Mouse (Mus musculus): ENCODE data around the gene Faap20. TPM values are rescaled to one million over a fixed set of nuclear protein-coding genes. Genes with fewer than 3 reads are reported as not detected.

Faap20 gene
- polyA plus RNA-seq, 1 experiment: 40.4 TPM

DNA sequence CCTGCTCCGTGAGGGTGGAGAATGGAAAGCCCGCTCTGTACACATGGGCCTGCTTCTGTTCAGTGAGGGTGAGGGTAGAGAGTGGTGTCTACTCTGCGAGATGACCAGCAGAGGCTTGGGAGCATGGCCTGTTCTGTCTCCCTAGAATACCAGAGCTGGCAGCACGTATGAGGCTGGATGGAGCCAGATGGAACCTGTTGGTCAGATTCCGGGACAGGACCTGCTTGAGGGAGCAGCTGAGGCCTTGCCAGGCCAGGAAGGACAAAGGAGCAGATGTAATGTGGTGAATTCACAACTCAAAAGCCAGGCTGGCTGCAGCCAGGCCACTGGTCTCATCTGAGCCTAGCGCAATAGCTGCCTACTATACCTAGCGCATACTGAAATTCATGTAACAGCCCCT is 40.4 kb downstream of the Faap20 start:
- H3K36me3 ChIP-seq (ENCODE audit: control insufficient read depth, insufficient read depth): no peaks in the 10 kb centered on the region
- no peak overlapping the region for H3ac ChIP-seq (ENCODE audit: control insufficient read depth, insufficient read length)

DNA sequence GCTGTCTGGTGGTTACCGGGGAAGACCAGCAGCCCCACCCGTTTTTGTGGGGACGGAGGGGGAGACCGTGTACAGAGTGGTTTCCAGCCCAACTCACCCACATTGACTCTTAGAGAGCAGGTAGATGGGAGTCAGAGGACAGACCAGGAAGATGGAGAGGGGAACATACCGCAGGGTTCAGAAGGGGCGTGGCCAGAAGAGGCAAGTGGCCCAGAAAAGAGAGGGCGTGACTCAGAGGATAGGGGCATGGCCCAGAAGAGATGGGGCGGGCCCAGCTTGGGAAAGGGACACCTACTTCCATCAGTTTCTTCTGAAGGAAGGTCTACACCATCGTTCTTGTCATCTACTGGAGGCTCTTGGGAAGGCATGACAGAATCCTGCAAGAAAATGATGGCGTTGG is 43.3 kb downstream of the Faap20 start:
- Histone ChIP-seq H3K79me2 (ENCODE audit: control insufficient read depth, insufficient read depth) (no peaks in the 10 kb centered on the region), H3K4me3 (no peak overlapping the region), H3K4me2 (ENCODE audit: low read depth) (no peak overlapping the region), H3K36me3 (ENCODE audit: control insufficient read depth, insufficient read depth) (no peaks in the 10 kb centered on the region), H3K27me3 (ENCODE audit: control insufficient read depth, insufficient read depth, insufficient read length) (no peaks in the 10 kb centered on the region), H3ac (ENCODE audit: control insufficient read depth, insufficient read length) (no peak overlapping the region)
- TF ChIP-seq USF1 (IDR thresholded peaks at IDR 0.05; ENCODE audit: low read depth) (no peak), TCF3 (IDR thresholded peaks at IDR 0.05; ENCODE audit: insufficient read length, low read depth) (no peak), MYOD1 (IDR thresholded peaks at IDR 0.05; ENCODE audit: control insufficient read depth in 1 of 3, insufficient read length in 2 of 3, low read depth in 2 of 3) (no peak), MYOG (IDR thresholded peaks at IDR 0.05; ENCODE audit: control insufficient read depth in 1 of 3, insufficient read depth in 1 of 3, insufficient read length in 2 of 3, low read depth in 2 of 3) (no peak), TCF12 (IDR thresholded peaks at IDR 0.05; ENCODE audit: insufficient read depth, poor library complexity, severe bottlenecking) (no peak), E2F4 (IDR thresholded peaks at IDR 0.05; ENCODE audit: insufficient read depth) (no peak), POLR2A (IDR thresholded peaks at IDR 0.05; ENCODE audit: insufficient read length, low read depth) (no peak), SRF (IDR thresholded peaks at IDR 0.05; ENCODE audit: control insufficient read depth, insufficient read length, low read depth) (no peak), MAX (IDR thresholded peaks at IDR 0.05; ENCODE audit: low read depth) (no peak), POLR2AphosphoS2 (IDR thresholded peaks at IDR 0.05; ENCODE audit: insufficient read length, low read depth) (no peak), REST (IDR thresholded peaks at IDR 0.05; ENCODE audit: insufficient read depth, insufficient read length) (no peak), CEBPB (IDR thresholded peaks at IDR 0.05; ENCODE audit: insufficient read depth, poor library complexity, severe bottlenecking) (no peak)

More for the DNA sequence above, 40.4 kb downstream of the Faap20 start:
- Histone ChIP-seq H3K4me2 (ENCODE audit: low read depth) (no peak overlapping the region), H3K4me3 (no peak overlapping the region), H3K79me2 (ENCODE audit: control insufficient read depth, insufficient read depth) (no peaks in the 10 kb centered on the region), H3K27me3 (ENCODE audit: control insufficient read depth, insufficient read depth, insufficient read length) (no peaks in the 10 kb centered on the region)
- TF ChIP-seq TCF3 (IDR thresholded peaks at IDR 0.05; ENCODE audit: insufficient read length, low read depth) (no peak), REST (IDR thresholded peaks at IDR 0.05; ENCODE audit: insufficient read depth, insufficient read length) (no peak), MAX (IDR thresholded peaks at IDR 0.05; ENCODE audit: low read depth) (no peak)

GRCm38 (mm10) chr4:155294381-155294780 is 44.8 kb downstream of the Faap20 start:
- no peaks in the 10 kb centered on the region for H3K27me3 ChIP-seq (ENCODE audit: control insufficient read depth, insufficient read depth, insufficient read length)
- H3K79me2 ChIP-seq (ENCODE audit: control insufficient read depth, insufficient read depth): no peaks in the 10 kb centered on the region
- TF ChIP-seq E2F4 (IDR thresholded peaks at IDR 0.05; ENCODE audit: insufficient read depth): no peak
- TF ChIP-seq USF1 (IDR thresholded peaks at IDR 0.05; ENCODE audit: low read depth): no peak
- TF ChIP-seq MAX (IDR thresholded peaks at IDR 0.05; ENCODE audit: low read depth): no peak
- TF ChIP-seq POLR2AphosphoS2 (IDR thresholded peaks at IDR 0.05; ENCODE audit: insufficient read length, low read depth): no peak
- TF ChIP-seq MYOD1 (IDR thresholded peaks at IDR 0.05; ENCODE audit: control insufficient read depth in 1 of 3, insufficient read length in 2 of 3, low read depth in 2 of 3): no peak
- no peak for TF ChIP-seq REST (IDR thresholded peaks at IDR 0.05; ENCODE audit: insufficient read depth, insufficient read length)
- no peak for TF ChIP-seq POLR2A (IDR thresholded peaks at IDR 0.05; ENCODE audit: insufficient read length, low read depth)
- TF ChIP-seq SRF (IDR thresholded peaks at IDR 0.05; ENCODE audit: control insufficient read depth, insufficient read length, low read depth): no peak
- no peak for TF ChIP-seq MYOG (IDR thresholded peaks at IDR 0.05; ENCODE audit: control insufficient read depth in 1 of 3, insufficient read depth in 1 of 3, insufficient read length in 2 of 3, low read depth in 2 of 3)
- no peak for TF ChIP-seq TCF12 (IDR thresholded peaks at IDR 0.05; ENCODE audit: insufficient read depth, poor library complexity, severe bottlenecking)
- no peak for TF ChIP-seq TCF3 (IDR thresholded peaks at IDR 0.05; ENCODE audit: insufficient read length, low read depth)
- TF ChIP-seq CEBPB (IDR thresholded peaks at IDR 0.05; ENCODE audit: insufficient read depth, poor library complexity, severe bottlenecking): no peak
- H3K36me3 ChIP-seq (ENCODE audit: control insufficient read depth, insufficient read depth): no peaks in the 10 kb centered on the region
- H3K4me3 ChIP-seq: no peak overlapping the region
- no peak overlapping the region for H3ac ChIP-seq (ENCODE audit: control insufficient read depth, insufficient read length)
- no peak overlapping the region for H3K4me2 ChIP-seq (ENCODE audit: low read depth)

DNA sequence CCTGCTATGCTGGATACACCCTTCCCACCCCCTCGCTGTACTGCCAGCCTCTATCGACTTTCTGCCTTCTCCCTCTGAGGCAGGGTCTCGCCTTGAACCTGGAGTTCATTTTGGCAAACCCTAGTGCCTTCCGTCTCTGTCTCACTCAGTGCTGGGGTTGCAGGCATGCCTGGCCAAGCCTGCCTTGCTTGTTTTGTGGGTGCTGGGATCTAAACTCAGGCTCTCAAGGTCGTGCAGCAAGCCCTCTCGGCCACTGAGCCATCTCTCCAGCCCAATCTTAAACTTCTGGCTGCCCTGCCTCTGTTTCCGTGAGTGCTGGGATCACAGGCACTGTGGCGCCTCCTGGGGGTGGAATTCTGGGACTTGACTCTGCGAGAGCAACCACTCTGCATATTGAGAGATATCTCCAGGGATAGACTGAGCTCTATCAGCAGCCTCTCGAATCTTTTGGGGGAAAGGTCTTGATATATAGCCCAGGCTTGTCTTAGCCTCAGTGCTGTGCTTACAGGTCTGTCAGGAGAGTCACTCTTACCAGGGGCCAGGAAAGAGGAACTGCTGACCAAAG is 45.5 kb downstream of the Faap20 start:
- no peaks in the 10 kb centered on the region for H3K79me2 ChIP-seq (ENCODE audit: control insufficient read depth, insufficient read depth)
- no peaks in the 10 kb centered on the region for H3K36me3 ChIP-seq (ENCODE audit: control insufficient read depth, insufficient read depth)
- TF ChIP-seq SRF (IDR thresholded peaks at IDR 0.05; ENCODE audit: control insufficient read depth, insufficient read length, low read depth): no peak
- no peak for TF ChIP-seq MAX (IDR thresholded peaks at IDR 0.05; ENCODE audit: low read depth)
- no peak for TF ChIP-seq USF1 (IDR thresholded peaks at IDR 0.05; ENCODE audit: low read depth)
- TF ChIP-seq CEBPB (IDR thresholded peaks at IDR 0.05; ENCODE audit: insufficient read depth, poor library complexity, severe bottlenecking): no peak
- TF ChIP-seq E2F4 (IDR thresholded peaks at IDR 0.05; ENCODE audit: insufficient read depth): no peak
- no peak for TF ChIP-seq POLR2AphosphoS2 (IDR thresholded peaks at IDR 0.05; ENCODE audit: insufficient read length, low read depth)
- TF ChIP-seq TCF12 (IDR thresholded peaks at IDR 0.05; ENCODE audit: insufficient read depth, poor library complexity, severe bottlenecking): no peak
- no peak for TF ChIP-seq TCF3 (IDR thresholded peaks at IDR 0.05; ENCODE audit: insufficient read length, low read depth)
- TF ChIP-seq MYOG (IDR thresholded peaks at IDR 0.05; ENCODE audit: control insufficient read depth in 1 of 3, insufficient read depth in 1 of 3, insufficient read length in 2 of 3, low read depth in 2 of 3): no peak
- no peak for TF ChIP-seq MYOD1 (IDR thresholded peaks at IDR 0.05; ENCODE audit: control insufficient read depth in 1 of 3, insufficient read length in 2 of 3, low read depth in 2 of 3)
- TF ChIP-seq REST (IDR thresholded peaks at IDR 0.05; ENCODE audit: insufficient read depth, insufficient read length): no peak
- no peak for TF ChIP-seq POLR2A (IDR thresholded peaks at IDR 0.05; ENCODE audit: insufficient read length, low read depth)
- no peak overlapping the region for H3K4me2 ChIP-seq (ENCODE audit: low read depth)
- H3K4me3 ChIP-seq: no peak overlapping the region
- no peak overlapping the region for H3ac ChIP-seq (ENCODE audit: control insufficient read depth, insufficient read length)
- no peaks in the 10 kb centered on the region for H3K27me3 ChIP-seq (ENCODE audit: control insufficient read depth, insufficient read depth, insufficient read length)

DNA sequence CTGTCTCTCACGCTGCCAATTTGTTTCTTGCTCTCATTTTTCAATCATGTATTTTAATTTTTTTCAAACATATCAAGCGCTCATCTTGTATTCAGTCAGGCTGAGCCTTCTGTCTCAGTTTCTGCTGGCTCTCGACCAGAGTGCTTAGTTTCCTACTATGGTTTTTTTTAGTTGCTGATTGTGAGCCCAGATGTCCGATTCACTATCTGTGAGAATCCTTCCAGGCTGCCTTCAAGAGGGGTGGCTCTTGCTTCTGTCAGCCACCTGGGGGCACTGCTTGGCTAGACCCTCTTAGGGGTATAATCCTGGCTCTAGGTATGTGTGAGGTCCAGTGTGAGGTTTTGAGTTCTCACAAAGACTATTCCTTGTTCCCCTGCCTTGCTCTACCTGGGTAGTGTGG is 46.4 kb downstream of the Faap20 start:
- no peaks in the 10 kb centered on the region for H3K27me3 ChIP-seq (ENCODE audit: control insufficient read depth, insufficient read depth, insufficient read length)
- H3K79me2 ChIP-seq (ENCODE audit: control insufficient read depth, insufficient read depth): no peaks in the 10 kb centered on the region
- no peak overlapping the region for H3K4me3 ChIP-seq
- TF ChIP-seq USF1 (IDR thresholded peaks at IDR 0.05; ENCODE audit: low read depth) (no peak), E2F4 (IDR thresholded peaks at IDR 0.05; ENCODE audit: insufficient read depth) (no peak), POLR2AphosphoS2 (IDR thresholded peaks at IDR 0.05; ENCODE audit: insufficient read length, low read depth) (no peak), MYOG (IDR thresholded peaks at IDR 0.05; ENCODE audit: control insufficient read depth in 1 of 3, insufficient read depth in 1 of 3, insufficient read length in 2 of 3, low read depth in 2 of 3) (no peak), REST (IDR thresholded peaks at IDR 0.05; ENCODE audit: insufficient read depth, insufficient read length) (no peak), POLR2A (IDR thresholded peaks at IDR 0.05; ENCODE audit: insufficient read length, low read depth) (no peak), MAX (IDR thresholded peaks at IDR 0.05; ENCODE audit: low read depth) (no peak), TCF12 (IDR thresholded peaks at IDR 0.05; ENCODE audit: insufficient read depth, poor library complexity, severe bottlenecking) (no peak), CEBPB (IDR thresholded peaks at IDR 0.05; ENCODE audit: insufficient read depth, poor library complexity, severe bottlenecking) (no peak), SRF (IDR thresholded peaks at IDR 0.05; ENCODE audit: control insufficient read depth, insufficient read length, low read depth) (no peak), MYOD1 (IDR thresholded peaks at IDR 0.05; ENCODE audit: control insufficient read depth in 1 of 3, insufficient read length in 2 of 3, low read depth in 2 of 3) (no peak), TCF3 (IDR thresholded peaks at IDR 0.05; ENCODE audit: insufficient read length, low read depth) (no peak)
- H3K36me3 ChIP-seq (ENCODE audit: control insufficient read depth, insufficient read depth): no peaks in the 10 kb centered on the region
- H3K4me2 ChIP-seq (ENCODE audit: low read depth): no peak overlapping the region
- H3ac ChIP-seq (ENCODE audit: control insufficient read depth, insufficient read length): no peak overlapping the region

All from myocyte (in vitro differentiated cells).